Mouse (Mus musculus) erythroblast, embryonic 14.5 days (primary cell): ENCODE data around the gene Oscp1.

ENCODE experiments used
- GATA1 ChIP-seq: IDR thresholded peaks from 2 replicates; pipeline ENCODE4 v1.6.1; 2012; ENCODE audit warnings: low read length, inconsistent platforms, mixed read lengths
- TAL1 ChIP-seq: IDR thresholded peaks from 3 replicates; pipeline ENCODE4 v1.6.1; 2012; ENCODE audit warnings: low read length, inconsistent platforms, mixed read lengths

GRCm38 (mm10) chr4:126079266-126079665, 20.9 kb downstream of the Oscp1 start:
- no peak for TF ChIP-seq GATA1
- no peak for TF ChIP-seq TAL1
